Mouse (Mus musculus): ENCODE data around the gene Gemin4. TPM values are rescaled to one million over a fixed set of nuclear protein-coding genes. Genes with fewer than 3 reads are reported as not detected.

Gene Gemin4
- total RNA-seq, 2 experiments from 2014 or later: 7.7 to 10.3 TPM

DNA sequence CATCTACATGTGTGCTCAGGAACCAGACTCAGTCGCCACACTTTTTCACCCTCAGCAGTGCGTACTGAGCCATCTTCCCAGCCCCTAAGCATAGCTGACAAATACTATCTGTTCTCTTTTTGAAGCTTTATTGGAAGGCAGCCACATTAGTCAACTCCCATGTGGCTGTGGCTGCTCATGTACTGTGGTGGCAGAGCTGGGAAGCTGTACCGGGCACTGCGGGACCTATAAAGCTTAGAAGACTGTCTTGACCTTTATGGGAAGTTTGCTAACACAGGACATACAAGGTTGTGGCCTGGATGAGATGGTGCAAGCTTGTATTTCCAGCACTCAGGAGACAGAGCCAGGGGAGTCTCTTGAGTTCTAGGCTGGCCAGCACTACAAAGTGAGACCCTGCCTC is 50.8 kb downstream of the Gemin4 start:
- intact Hi-C loops (cut with DNase I): loop anchor here (5.0 to 10.0 kb wide), 2 partner anchors 79 to 382 kb away; no protein-coding TSS in a partner anchor
- no peak for DNase-seq

Other genes with a start within 250 kb of the Gemin4 start
- 1 to 10 TPM; 4.6 to 4.8 TPM for gene 1700016K19Rik, start 217.8 kb downstream of the Gemin4 start, total RNA-seq (2021)
- 10 to 100 TPM; 28.7 to 28.9 TPM for gene Rflnb, start 189.9 kb downstream of the Gemin4 start, total RNA-seq (2021)
- 10 to 100 TPM; 75.1 to 86.2 TPM for gene Vps53, start 38.0 kb downstream of the Gemin4 start, total RNA-seq (2021)
- 10 to 100 TPM; 22.9 to 25.9 TPM for gene Fam57a, start 38.0 kb downstream of the Gemin4 start, total RNA-seq (2021)
- not detected for gene Dbil5, start 56 bp downstream of the Gemin4 start, total RNA-seq (2021)
- gene Mrm3, start 26.1 kb upstream of the Gemin4 start, total RNA-seq (2021): 10 to 100 TPM; 14.0 to 16.8 TPM
- 10 to 100 TPM; 49.7 to 62.0 TPM for gene Glod4, start 26.1 kb upstream of the Gemin4 start, total RNA-seq (2021)
- gene Nxn, start 181.5 kb upstream of the Gemin4 start, total RNA-seq (2021): 10 to 100 TPM; 12.4 to 15.7 TPM
- gene Timm22, start 189.3 kb upstream of the Gemin4 start, total RNA-seq (2021): 10 to 100 TPM; 34.1 to 38.0 TPM

Measured in left cerebral cortex, postnatal 4 days (tissue).